Mouse (Mus musculus) embryonic facial prominence, embryonic 12.5 days (tissue): Measurements from ENCODE around the gene Stx2. TPM values are rescaled to one million over a fixed set of nuclear protein-coding genes. Genes with fewer than 3 reads are reported as not detected.

Experiments used
- ATAC-seq: fragments of 200-750 bp; cut with Nextera tagmentation; 2 replicates; pipeline ENCODE4 v1.8.0; 2017; ENCODE audit not compliant: insufficient number of reproducible peaks, insufficient read depth, low FRiP score, low TSS enrichment
- H3K27ac ChIP-seq: fragments of 300-500 bp; sonication (generic); 2 replicates; pipeline ENCODE4 v1.5.1; 2016; ENCODE audit warnings: mild to moderate bottlenecking
- H3K27me3 ChIP-seq: fragments of 300-500 bp; sonication (generic); 2 replicates; pipeline ENCODE4 v1.6.1; 2016; ENCODE audit warnings: mild to moderate bottlenecking, moderate library complexity
- H3K36me3 ChIP-seq: fragments of 300-500 bp; sonication (generic); 2 replicates; pipeline ENCODE4 v1.6.1; 2016; ENCODE audit warnings: mild to moderate bottlenecking
- H3K4me1 ChIP-seq: fragments of 300-500 bp; sonication (generic); 2 replicates; pipeline ENCODE4 v1.6.1; 2016
- H3K4me2 ChIP-seq: fragments of 300-500 bp; sonication (generic); replicated peaks from 2 replicates; pipeline ENCODE4 v1.6.1; 2016; ENCODE audit warnings: mild to moderate bottlenecking, moderate library complexity
- H3K4me3 ChIP-seq: fragments of 300-500 bp; sonication (generic); 2 replicates; pipeline ENCODE4 v1.5.1; 2016; ENCODE audit warnings: mild to moderate bottlenecking
- H3K9ac ChIP-seq: fragments of 300-500 bp; sonication (generic); 2 replicates; pipeline ENCODE4 v1.6.1; 2016; ENCODE audit warnings: mild to moderate bottlenecking, moderate library complexity
- H3K9me3 ChIP-seq: fragments of 300-500 bp; sonication (generic); 2 replicates; pipeline ENCODE4 v1.6.1; 2016; ENCODE audit warnings: mild to moderate bottlenecking, moderate library complexity
- WGBS: fragments of 180-500 bp; shearing (Covaris S2); methylation state at CpG from one replicate; pipeline ENCODE4 v1.1.7; 2016; 5-methylcytosine and 5-hydroxymethylcytosine counted together
- polyA plus RNA-seq: library from polyadenylated mRNA; unstranded; fragments of >200 nt; fragmentation: Nextera tagmentation; extraction: Ambion mirVana; gene quantifications from 2 replicates; pipeline ENCODE4 v1.2.1, GENCODE M21; 2016

Stx2 gene
- polyA plus RNA-seq, 1 experiment from 2014 or later: 40.7 TPM

- Histone ChIP-seq H3K4me1 (peaks cover 10% of the 10 kb centered on the region; the same call in 1 of the 2 replicates), H3K27me3 (no peaks in the 10 kb centered on the region), H3K27ac (peak overlapping the region; percentile 57; the same call in 1 of the 2 replicates), H3K36me3 (no peaks in the 10 kb centered on the region), H3K4me2 (peak overlapping the region; percentile 68), H3K9me3 (no peaks in the 10 kb centered on the region), H3K9ac (peak overlapping the region; percentile 83), H3K4me3 (peak overlapping the region; percentile 79)
- under 1% methylated on average over 18 of the region's 18 CpGs for WGBS
- ATAC-seq: peak; percentile 64
These were observed 366 bp downstream of the Stx2 start for GRCm38 (mm10) chr5:129008008-129008407.

- Histone ChIP-seq H3K27ac (no peak overlapping the region), H3K36me3 (no peaks in the 10 kb centered on the region)
These were observed 1.0 kb downstream of the Stx2 start for GRCm38 (mm10) chr5:129007105-129007957.

GRCm38 (mm10) chr5:129006031-129006788, 2.2 kb downstream of the Stx2 start:
- ATAC-seq: no peak
- no peaks in the 10 kb centered on the region for H3K36me3 ChIP-seq
- H3K4me3 ChIP-seq: no peak overlapping the region
- H3K9me3 ChIP-seq: no peaks in the 10 kb centered on the region
- H3K4me1 ChIP-seq: peaks cover 13% of the 10 kb centered on the region; the same call in 1 of the 2 replicates
- H3K27me3 ChIP-seq: no peaks in the 10 kb centered on the region
- peak overlapping the region; percentile 68; the same call in 1 of the 2 replicates for H3K4me2 ChIP-seq
- no peak overlapping the region for H3K9ac ChIP-seq
- WGBS: 70% methylated on average over 18 of the region's 18 CpGs
- H3K27ac ChIP-seq: no peak overlapping the region

More at GRCm38 (mm10) chr5:129007105-129007957, 1.0 kb downstream of the Stx2 start:
- Histone ChIP-seq H3K27me3 (no peaks in the 10 kb centered on the region), H3K4me2 (peak overlapping the region; percentile 68), H3K9ac (peak overlapping the region; percentile 83), H3K4me1 (peaks cover 10% of the 10 kb centered on the region; the same call in 1 of the 2 replicates), H3K9me3 (no peaks in the 10 kb centered on the region), H3K4me3 (peak overlapping the region; percentile 79)
- no peak for ATAC-seq
- 56% methylated on average over 14 of the region's 14 CpGs for WGBS

- WGBS: 91% methylated on average over 3 of the region's 3 CpGs
- Histone ChIP-seq H3K9me3 (no peaks in the 10 kb centered on the region), H3K36me3 (no peaks in the 10 kb centered on the region), H3K9ac (no peak overlapping the region), H3K27ac (no peak overlapping the region), H3K4me3 (no peak overlapping the region), H3K4me1 (peaks cover 13% of the 10 kb centered on the region; the same call in 1 of the 2 replicates), H3K27me3 (no peaks in the 10 kb centered on the region), H3K4me2 (no peak overlapping the region)
- ATAC-seq: no peak
These were observed 3.0 kb downstream of the Stx2 start for GRCm38 (mm10) chr5:129005416-129005815.

DNA sequence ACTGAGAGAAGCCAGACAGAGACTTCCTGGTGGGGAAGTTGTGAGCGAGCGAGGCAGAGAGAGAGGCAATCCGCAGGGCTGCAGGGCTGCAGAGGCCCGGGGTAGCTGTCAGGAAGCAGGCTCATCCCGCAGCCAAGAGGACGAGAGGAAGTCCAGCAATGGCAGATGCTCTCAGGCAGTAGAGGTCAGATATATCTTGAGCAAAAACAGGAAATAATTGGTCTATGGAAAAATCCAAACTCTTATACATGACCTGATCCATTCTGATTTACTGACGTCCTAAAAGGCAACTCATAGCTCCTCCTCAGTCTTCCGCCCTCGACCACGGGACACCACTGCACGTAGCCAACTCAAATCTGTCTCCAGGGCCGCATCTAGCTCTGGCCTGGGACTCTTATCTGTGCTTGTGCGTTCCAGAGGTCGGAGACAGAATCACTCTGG, 5.8 kb downstream of the Stx2 start:
- Histone ChIP-seq H3K4me1 (peaks cover 10% of the 10 kb centered on the region; the same call in 1 of the 2 replicates), H3K4me3 (no peak overlapping the region), H3K36me3 (peaks cover 13% of the 10 kb centered on the region), H3K27ac (0 out of 2 replicates have a peak overlapping the region, but pooled peaks have one; percentile 30), H3K9ac (no peak overlapping the region), H3K27me3 (no peaks in the 10 kb centered on the region), H3K9me3 (no peaks in the 10 kb centered on the region), H3K4me2 (no peak overlapping the region)
- no peak for ATAC-seq
- WGBS: 52% methylated on average over 14 of the region's 14 CpGs

GRCm38 (mm10) chr5:129000706-129001468, 7.5 kb downstream of the Stx2 start:
- no peak overlapping the region for H3K4me3 ChIP-seq
- WGBS: 36% methylated on average over 8 of the region's 8 CpGs
- 0 out of 2 replicates have a peak, but pooled peaks cover 3% of the 10 kb centered on the region for H3K4me1 ChIP-seq
- H3K4me2 ChIP-seq: no peak overlapping the region
- no peak for ATAC-seq
- H3K27me3 ChIP-seq: no peaks in the 10 kb centered on the region
- no peaks in the 10 kb centered on the region for H3K9me3 ChIP-seq
- no peak overlapping the region for H3K9ac ChIP-seq
- peaks cover 21% of the 10 kb centered on the region for H3K36me3 ChIP-seq
- H3K27ac ChIP-seq: no peak overlapping the region

DNA sequence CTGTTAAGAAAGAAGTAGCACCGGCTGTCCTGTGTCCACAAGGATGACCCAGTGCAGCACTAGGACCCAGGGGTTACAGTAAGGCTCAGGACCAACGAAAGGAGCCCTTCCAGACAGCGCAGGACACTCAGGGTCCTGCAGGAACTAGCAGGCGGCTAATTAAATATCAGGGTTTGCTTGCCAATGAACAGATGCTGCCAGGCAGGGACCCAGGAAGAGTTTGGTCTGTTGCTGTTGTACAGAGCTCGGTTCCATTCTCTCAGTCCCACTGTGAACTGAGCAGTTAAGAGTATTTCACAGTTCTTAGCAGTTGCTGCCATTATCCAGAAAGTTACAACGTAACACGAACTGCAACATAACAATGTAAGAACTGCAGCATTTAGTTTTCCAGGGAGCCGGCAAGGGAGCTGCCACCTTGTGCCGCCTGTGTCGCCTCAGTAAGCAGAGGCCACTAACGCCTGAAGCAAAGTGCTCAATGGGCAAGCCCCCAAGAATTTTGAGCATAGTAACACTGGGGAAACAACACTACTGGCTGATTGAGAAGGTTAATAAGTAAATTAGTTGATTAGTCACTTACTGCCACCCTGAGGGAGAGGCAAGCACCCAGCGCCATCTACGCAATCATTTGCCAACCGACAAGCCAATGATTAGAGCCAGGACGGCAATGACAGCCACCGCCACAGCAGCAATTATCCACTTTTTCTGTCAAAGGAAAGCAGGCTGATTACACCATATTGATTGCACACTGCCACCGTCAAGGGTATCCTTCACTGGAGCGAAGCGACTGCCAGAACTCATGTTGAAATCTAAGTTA, 21.0 kb downstream of the Stx2 start:
- Histone ChIP-seq H3K4me1 (no peaks in the 10 kb centered on the region), H3K27me3 (no peaks in the 10 kb centered on the region), H3K36me3 (peaks cover 30% of the 10 kb centered on the region), H3K9me3 (no peaks in the 10 kb centered on the region), H3K4me3 (no peak overlapping the region), H3K27ac (no peak overlapping the region), H3K9ac (no peak overlapping the region), H3K4me2 (no peak overlapping the region)
- WGBS: 63% methylated on average over 19 of the region's 19 CpGs
- ATAC-seq: no peak

- WGBS: 95% methylated on average over 13 of the region's 13 CpGs
- Histone ChIP-seq H3K9ac (no peak overlapping the region), H3K36me3 (peaks cover 16% of the 10 kb centered on the region), H3K4me1 (no peaks in the 10 kb centered on the region), H3K27me3 (no peaks in the 10 kb centered on the region), H3K4me2 (no peak overlapping the region), H3K9me3 (no peaks in the 10 kb centered on the region), H3K4me3 (no peak overlapping the region), H3K27ac (no peak overlapping the region)
- no peak for ATAC-seq
These were observed 22.4 kb downstream of the Stx2 start for GRCm38 (mm10) chr5:128985946-128986345.

DNA sequence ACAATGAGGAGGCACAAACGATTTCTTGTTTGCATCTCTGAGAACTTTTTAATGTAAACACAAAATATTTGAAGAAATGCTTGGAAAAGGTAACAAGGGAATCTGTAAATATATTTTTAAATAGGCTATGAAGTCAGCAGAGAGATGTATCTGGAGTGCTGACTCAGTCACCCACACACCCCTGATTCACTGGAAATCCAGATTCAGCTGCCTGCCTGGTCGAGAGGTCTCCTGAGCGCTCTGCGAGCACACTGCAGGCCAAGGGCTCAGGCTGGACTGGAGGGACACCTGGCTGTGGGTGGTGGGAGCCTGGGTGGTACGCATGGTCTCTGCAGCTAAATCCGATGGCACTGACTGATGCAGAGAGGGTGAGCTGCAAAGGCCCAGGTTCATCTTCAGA, 23.8 kb downstream of the Stx2 start:
- 90% methylated on average over 6 of the region's 6 CpGs for WGBS
- H3K27ac ChIP-seq: no peak overlapping the region
- ATAC-seq: no peak

DNA sequence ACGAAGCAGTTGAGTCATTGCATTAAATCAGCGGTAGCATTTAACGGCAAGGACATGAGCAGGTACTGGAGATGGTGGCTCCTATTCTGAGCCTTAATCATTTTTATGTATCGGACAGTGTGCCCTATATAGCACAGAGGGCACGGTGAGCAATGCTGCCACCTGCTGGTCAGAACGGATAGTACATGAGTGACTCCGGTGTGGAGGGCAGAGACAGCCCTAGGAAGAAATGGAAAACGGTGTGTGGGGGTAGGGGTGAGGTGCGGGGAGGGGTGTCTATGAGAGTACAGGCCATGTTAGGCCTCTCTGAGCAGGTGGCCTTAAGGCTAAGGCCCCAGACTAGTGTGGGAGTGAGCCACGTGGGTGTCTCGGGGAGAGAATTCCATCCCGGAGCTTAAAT, 26.8 kb downstream of the Stx2 start:
- Histone ChIP-seq H3K9me3 (no peaks in the 10 kb centered on the region), H3K4me1 (no peaks in the 10 kb centered on the region), H3K4me3 (no peak overlapping the region), H3K36me3 (peaks cover 15% of the 10 kb centered on the region), H3K4me2 (no peak overlapping the region), H3K27ac (no peak overlapping the region), H3K9ac (no peak overlapping the region), H3K27me3 (no peaks in the 10 kb centered on the region)
- ATAC-seq: peak; percentile 71; the same call in 1 of the 2 replicates
- WGBS: 26% methylated on average over 12 of the region's 12 CpGs

More for the DNA sequence above, 23.8 kb downstream of the Stx2 start:
- no peaks in the 10 kb centered on the region for H3K27me3 ChIP-seq
- H3K4me2 ChIP-seq: no peak overlapping the region
- peaks cover 15% of the 10 kb centered on the region for H3K36me3 ChIP-seq
- no peak overlapping the region for H3K4me3 ChIP-seq
- H3K9me3 ChIP-seq: no peaks in the 10 kb centered on the region
- no peak overlapping the region for H3K9ac ChIP-seq
- no peaks in the 10 kb centered on the region for H3K4me1 ChIP-seq
